Mouse (Mus musculus) heart, adult 18-20 months (tissue): ENCODE data around the gene Fuz. TPM values are rescaled to one million over a fixed set of nuclear protein-coding genes. Genes with fewer than 3 reads are reported as not detected.
"Not testable (repeated sequence)": the region's sequence is repeated elsewhere in the genome, so short reads cannot be mapped to it uniquely, and the experiment has no call there.

Experiments used
- DNase-seq, 2 experiments: peaks; one replicate each; pipeline ENCODE4 v3.0.0; 2021 to 2022; ENCODE audit warnings: mixed read lengths in 1 of 2
- total RNA-seq, 2 experiments: library from RNA; stranded (reverse); gene quantifications; 2 replicates each; pipeline ENCODE4 v1.2.3; 2021

Fuz gene
- total RNA-seq, 2 experiments from 2014 or later, result 15.4 to 16.8 TPM

DNA sequence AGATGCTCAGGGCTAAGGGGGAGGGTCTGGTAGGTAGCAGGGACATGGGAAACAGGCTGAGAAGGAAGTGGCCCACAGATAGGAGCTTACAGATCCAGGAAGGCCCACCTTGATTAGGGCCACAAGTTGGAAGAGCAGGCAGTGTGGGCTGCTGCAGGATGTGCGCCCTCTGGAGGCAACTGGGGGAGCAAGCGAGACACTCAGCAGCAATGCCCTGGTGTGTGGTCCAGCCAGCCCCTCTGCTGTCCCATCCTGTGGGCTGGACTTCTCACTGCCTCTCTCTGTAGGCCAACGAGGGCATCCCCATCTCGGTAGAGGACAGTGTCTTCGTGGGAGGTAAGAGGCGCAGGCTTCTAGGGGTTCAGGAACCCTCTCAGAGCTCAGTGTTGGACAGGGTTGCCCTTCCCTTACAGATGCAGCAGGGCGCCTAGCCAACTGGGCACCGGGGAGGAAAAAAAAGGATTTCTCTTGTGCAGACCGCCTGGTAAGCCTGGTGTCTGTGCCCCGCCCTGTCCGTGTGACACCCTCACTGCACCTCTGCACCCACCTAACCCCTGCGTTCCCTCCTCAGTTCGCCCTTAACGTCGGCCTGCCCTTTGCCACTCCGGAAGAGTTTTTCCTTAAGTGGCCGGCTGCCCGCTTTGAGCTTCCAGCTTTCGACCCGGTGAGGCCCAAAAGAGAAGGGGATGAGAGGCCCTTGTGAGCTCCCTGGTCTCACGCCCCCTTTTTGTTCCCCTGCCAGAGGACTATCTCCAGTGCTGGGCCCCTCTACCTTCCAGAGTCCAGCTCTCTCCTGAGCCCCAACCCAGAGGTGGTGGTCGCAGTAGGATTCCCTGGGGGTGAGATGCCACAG is 35.1 kb upstream of the Fuz start:
- peak in 1 of 2 experiments; percentile 79 for DNase-seq

DNA sequence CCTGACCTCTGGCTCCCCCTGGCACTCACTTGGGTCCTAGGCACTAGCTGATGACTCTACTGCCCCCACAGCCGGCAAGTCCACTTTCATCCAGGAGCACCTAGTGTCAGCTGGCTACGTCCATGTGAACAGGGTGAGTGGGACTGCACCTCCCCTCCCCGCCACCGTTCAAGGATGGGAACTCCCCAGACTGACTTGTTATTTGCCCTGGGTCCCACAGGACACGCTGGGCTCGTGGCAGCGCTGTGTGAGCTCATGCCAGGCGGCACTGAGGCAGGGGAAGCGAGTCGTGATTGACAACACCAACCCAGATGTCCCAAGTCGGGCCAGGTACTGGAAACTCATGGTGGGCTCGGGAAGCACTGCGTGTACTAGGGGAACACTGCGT is 34.5 kb upstream of the Fuz start:
- no peak for DNase-seq

DNA sequence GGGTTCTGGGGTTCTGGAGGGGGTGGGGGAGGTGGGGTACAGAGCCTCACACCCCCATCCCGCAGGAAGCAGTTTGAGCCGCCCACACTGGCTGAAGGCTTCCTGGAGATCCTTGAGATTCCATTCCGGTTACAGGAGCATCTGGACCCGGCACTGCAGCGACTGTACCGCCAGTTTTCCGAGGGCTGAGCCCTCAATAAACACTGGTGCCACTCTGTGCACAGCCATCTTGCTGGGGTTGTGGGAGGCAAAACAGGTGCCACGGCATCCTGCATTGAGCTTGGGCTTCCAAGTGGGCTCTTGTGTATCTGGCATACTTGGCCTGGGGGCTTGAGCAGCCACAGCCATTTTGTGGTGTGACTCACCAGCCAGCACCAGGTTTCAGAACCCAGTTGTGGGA is 33.4 kb upstream of the Fuz start:
- no peak for DNase-seq

DNA sequence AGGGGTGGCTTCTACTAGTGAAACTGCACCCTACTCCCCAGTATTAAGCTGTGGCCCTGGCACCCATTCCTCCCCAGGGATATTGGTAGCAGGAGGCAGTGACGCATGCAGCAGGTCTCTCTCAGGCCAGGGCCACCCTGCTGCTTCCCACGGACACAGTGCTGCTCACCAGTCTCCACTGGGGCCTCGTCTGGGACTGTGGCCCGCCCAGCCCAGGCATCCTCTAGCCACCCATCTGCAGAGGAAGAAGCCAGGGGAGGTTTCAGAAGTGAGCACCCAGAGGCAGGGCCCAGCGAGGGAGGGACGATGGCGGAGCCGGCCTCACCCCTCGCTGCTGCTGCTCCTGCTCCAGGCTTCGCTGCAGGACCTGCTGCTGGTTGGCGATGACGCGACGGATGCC is 32.7 kb upstream of the Fuz start:
- DNase-seq, result no peak

DNA sequence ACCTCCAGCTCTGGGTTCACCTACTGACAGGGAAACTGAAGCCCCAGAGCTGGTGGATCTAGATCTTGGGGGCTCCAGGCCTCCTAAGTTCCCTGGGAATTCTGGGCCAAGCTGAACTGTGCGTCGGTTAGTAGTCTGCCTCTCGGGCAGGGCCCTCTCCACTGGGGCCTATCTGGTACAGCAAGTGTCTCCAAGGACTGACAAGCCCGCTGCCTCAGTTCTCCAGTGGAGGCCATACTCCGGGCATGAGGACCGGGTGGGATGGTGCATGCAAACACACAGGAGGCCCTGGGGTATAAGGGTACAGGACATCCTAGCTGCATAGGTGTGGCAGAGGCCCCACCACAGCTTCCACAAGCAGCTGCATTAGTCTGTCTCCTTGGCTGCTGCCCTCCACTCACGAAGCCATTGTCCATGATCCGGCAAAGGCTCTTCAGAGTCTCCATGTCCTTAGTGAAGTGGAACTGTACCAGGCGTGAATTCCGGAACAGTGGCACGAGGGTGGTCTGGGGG is 31.8 kb upstream of the Fuz start:
- DNase-seq, result no peak

DNA sequence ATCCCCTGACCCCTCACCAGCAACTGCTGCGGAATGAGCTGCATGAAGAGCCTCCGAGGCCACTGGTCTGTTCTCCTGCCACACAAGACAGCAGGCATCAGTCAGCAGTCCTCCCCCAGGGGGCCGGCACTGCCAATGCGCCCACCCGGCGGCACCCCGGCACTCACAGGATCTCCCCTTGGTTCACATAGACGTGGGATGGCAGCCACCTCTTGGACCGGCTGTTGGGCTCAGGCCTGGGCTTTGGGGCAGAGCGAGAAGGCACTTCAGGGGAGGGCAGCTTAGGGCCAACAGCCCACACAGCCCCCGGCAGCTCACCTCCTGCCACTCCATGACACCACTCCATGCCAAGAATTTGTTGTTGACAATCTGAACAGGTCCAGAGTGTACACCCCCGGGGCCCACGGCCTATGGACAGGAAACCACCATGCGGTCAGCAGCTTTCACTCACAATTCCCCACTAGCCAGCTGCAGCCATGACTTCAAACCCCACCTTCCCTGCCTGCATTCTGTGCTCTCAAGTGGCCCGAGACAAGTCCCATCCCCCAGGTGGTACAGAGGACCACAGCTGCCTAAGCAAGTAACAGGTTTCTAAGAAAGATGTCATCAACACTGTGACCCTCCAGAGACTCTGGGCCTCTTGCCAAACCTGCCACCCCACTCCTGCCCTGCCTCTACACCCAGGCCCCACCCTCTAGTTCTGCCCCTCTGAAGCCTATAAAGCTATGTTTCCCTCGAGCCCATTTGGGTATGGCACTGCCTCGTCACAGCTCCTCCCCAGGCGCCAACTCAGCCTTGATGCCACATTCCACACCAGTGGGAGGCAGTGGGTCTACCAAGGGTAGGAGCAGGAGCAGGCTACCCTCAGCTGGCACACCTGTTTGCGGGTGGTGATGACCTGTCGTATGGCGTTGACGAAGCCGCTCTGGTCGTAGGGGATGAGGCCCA is 31.0 kb upstream of the Fuz start:
- DNase-seq, result no peak

DNA sequence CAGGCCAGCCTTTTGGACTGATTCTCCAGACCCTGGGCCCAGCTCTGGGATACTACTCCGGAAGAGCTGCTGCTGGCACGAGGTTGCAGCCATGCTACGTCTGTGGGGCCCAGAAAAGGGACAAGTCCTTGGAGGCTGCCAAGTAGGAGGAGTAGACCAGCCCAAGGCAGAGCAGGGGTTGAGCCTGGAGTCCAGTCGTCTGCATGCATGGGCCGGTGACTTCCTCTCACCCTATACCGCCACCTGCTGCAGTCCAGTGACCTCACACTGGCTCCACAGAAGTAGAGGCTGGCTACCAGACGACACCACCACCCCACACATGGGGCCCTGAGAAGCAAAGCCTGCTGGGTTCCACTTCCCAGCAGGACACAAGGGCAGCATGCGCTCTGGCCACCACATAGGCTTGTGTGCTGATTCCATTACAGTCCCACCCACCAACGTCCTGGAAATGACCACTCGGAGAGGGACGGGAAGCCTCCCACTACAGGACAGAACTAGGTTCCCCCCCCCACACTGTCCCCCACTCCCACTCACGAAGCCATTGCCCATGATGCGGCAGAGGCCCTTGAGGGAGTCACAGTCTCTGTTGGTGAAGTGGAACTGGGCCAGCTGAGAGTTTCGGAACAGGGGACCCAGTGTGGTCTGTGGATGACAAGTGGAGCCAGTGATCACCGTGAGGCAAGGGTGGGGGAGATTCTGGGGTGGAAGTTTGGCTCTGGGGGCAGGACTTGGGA is 29.4 kb upstream of the Fuz start:
- DNase-seq, result peak; percentile 82 to 87

DNA sequence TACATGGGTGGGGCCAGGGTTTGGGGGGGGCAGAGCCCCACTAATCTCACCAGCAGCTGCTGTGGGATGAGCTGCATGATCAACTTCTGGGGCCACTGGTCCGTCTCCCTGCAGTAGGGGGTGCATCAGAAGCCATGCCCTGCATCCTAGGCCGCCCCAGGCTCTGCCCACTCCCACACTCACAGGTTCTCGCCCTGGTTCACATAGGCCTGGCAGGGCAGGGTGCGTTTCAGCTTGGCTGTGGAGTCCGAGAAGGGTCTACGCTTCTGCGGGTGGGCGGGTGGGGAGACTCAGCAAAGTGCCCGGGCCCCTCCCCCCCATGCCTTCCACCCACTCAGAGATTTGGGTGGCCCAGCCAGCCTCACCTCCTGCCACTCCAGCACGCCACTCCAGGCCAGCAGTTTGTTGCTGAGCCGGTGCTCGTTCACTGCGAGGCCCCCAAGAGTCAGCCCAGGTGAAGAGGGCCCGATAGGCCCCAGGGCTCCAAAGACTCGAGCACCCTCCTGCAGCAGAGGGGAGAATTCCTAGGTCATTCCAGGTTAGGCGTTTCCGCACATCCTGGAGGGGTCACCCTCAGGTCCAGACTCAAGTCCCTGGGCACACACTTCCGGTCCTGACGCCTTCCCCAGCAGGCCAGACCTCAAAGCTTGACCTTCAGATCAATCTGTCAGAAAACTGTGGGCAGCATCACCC is 28.7 kb upstream of the Fuz start:
- no peak for DNase-seq

DNA sequence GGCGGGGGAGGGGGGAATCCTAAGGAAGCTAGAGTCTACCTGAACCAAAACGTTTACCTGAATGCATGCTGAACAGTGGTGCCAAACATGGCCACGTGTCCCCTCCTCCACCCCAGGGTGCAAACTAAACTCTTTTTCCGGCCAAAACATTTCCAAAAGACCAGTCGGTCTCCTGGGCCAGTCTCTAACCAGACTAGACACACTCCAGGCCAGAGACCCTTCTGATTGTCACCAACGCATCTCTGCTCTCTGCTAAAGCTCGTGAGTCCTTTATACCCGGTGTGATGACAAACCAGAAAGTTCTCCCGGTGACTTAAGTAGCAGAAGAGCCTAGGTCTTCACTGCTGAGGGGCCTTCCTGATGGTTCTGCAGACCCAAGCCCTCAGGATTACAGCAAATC is 28.1 kb upstream of the Fuz start:
- DNase-seq, result no peak

DNA sequence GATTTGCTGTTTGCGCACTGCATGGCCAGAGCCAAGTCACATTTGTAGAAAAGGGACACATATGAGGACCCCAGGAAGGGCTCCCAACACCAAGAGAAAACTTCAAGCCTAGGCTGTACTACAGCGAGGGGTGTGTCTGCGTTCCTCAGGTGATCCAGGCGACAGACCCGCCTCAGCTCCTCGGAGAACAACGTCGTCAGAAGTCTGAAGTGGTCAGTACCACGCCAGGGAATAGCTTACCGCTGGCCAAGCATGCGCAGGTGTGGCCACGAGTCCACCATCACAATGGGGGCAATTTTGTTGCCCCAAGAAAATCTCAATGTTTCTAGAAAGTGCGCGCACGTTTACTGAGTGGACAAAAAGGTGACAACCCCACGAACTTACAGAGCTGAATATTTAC is 27.4 kb upstream of the Fuz start:
- DNase-seq, result peak in 1 of 2 experiments; percentile 49

DNA sequence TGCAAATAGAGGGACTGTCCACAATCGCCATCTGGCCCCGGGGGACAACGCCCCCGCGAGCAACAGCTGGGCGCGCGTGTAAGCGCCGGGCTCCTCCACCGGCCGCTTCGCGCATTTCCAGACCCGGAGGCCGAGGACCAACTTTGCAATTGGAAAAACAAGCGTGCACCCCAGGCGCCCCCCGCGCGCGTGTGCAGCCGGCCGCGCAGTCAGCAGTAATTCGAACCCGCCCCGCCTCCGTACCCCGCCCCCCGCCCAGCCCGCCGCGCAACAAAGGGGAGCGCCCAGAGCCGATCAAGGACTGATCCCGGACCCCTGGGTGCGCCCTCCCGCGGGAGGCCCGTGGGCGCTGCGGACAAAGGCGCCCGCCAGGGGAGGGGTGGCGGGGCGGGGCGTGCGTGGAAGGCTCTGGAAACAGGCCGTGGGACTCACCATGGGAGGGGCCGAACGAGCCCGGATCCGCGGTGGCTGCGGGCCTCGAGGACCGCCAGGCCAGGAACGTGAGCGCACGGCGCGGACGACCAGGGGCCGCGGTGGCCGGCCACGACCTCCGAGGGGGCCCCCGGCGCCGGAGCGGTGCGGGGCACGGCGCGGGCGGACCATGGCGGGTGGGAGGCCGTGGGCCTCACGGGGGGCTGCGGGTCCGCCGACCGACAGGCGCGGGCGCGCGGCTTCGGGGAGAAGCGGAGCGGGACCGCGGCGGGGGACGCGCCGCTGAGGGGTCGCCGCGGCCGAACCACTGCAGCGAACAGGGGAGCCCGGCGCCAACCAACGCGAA is 26.8 kb upstream of the Fuz start:
- peak; percentile 83 for DNase-seq

DNA sequence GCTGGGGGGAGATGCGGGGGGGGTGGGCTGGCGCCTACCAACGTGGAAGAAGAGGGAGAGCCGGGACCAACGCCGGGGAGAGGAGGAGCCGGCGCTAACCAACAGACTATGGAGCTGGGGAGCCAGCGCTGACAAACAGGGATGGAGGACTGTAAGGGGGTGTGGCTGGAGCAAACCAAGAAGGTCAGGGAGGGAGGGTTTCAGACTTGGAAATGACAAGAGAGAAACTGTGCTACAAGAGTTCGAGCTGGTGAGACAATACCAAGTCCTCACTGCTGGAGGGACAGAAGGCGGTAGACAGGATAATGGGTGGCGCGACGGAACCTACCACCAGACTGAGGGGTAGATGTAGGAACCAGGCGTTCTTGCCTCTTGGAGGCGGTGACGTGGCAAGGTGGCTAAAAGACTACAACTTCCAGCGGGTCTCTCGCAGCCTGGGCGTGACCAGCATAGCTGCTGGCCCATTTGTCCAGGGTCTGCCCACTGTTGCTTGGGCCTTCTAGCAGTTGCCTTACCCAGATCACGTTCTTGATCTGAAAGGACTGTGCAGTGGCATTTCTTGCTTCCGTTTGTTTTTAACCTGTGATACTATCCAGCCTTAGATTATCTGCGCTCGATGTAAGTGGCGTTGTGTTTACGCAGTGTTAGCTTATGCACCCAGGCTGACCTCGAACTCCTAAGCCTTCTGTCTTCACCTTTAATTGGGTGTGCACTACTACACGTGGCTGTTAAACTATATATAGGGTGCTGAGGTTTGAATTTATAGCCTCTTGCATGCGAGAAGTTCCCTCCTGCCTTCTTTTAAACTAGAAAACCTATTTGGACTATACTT is 26.0 kb upstream of the Fuz start, which contains the start of gene Ptov1:
Ptov1 (minus strand) TSS at position 92 of the 832 bp plus-strand sequence.
- DNase-seq, result peak; percentile 94 to 97

DNA sequence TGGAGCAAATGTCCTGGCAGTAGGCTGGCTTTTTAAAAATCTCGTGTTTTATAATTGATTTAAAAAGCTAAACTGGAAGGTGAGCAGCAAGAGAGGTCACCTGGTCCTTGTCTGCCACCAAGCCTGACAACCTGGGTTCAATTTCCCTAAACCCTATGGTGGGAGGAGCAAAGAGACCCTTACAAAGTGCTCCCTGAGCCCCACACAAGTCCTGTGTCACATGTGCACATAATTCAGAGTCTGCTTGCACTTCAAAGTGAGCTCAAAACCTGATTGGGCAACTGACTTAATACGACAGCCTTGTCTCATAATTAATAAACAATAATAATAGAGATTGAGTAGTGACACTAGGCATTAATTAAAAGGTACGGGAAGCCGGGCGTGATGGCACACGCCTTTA is 25.3 kb upstream of the Fuz start:
- no peak for DNase-seq

DNA sequence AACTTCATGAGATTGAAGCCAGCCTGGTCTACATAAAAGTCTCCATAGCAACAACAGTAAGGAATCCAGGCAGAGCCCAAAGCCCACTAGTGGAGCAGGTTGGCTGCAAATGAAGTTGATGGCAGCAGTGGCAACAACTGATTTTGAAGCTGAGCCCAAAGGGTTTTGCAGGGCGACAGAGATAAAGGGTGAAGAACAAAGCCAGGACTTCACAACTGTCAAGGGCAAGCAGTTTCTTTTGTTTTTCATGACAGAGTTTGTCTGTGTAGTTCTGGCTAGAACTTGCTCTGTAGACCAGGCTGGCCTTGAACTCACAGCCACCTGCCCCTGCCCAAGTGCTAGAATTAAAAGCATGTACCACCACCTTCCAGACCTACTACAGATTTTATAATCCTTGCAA is 24.7 kb upstream of the Fuz start:
- DNase-seq, result no peak

DNA sequence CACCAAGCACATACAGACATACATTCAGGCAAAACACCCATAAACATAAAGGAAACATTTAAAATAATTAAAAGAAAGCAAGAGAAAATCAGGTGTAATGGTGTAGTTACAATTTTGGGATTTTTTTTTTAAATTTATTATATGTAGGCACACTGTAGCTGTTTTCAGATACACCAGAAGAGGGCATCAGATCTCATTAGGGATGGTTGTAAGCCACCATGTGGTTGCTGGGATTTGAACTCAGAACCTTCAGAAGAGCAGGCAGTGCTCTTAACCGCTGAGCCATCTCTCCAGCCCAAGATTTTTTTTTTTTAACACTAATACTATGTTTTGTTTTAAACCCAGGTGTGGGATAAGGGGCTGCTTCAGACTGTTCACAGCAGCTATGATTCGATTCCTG is 24.1 kb upstream of the Fuz start:
- DNase-seq, result not testable (repeated sequence)

DNA sequence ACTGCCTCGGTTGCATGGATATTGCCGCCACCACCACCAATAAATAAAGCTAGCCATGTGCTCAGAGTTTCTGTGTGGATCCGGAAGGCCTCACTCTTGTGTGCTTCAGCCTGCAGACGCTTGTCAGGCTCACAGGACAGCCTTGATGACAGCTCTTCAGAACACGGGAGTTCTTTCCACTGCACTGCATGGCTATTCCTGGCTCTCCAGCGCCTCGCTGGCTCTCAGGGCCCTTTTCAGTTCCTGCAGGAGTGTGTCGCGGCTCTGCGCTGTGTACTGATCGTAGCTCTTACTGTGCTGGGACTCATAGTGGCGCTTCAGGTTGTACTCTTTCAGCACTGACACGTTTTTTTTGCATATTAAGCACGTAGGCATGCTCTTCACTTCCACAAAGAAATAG is 18.0 kb upstream of the Fuz start:
- peak; percentile 72 to 79 for DNase-seq

DNA sequence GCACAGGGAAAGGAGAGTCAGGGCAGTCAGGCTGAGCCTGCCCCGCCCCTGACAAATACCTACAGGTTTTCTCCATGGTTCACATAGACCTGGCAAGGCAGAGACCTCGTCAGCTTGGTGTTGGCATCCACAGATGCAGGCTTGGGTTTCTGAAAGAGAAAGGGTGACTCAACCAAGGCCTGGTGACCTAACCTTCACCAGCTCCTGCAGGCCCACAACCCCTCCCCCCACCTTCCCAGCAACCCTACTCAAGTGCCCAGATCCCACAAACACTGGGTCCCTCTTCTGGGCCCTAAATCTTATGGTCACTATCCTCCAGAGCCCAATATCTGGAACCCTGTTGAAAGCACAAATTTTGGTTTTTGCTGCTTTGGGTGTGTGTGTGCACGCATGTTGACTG is 12.8 kb upstream of the Fuz start:
- no peak for DNase-seq

DNA sequence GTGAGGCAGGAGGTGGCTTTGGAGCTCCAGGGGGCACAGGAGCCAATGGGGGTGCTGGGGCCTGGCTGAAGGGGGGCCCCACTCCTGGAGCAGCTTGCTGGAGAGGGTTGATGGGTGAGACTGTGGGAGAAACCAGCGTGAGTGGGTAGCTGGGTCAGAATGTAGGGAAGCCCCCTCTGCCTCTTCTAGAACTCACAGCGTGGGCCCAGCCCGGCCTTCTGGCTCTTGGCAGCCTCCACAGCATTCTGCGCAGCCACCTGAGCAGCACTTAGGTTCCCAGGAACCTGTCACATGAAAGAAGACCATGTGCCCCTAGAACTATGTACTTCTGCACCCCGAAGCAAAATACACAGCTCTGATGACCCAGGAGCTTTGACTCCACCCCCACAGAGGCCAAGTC is 11.2 kb upstream of the Fuz start:
- DNase-seq, result no peak

DNA sequence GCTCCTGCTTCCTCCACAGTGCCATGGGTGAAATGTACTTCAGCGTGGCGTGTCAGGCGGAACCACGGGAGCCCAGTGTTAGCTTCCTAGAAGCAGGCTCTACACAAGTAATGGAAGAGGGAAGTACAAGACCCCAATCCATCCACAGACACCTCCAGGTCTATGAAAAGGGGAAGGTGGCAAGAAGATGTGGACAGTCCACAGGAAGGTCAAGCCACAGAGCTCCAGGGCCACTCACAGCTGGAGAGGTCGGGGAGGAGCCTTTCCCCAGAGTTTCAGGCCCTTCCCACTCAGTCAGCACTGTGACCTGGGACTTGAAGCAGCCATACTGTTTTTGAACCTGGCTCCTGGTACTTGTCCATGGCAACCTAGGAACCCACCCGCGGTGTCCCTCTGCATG is 8.9 kb upstream of the Fuz start:
- no peak for DNase-seq
